Mouse (Mus musculus) spleen, embryonic (tissue): ENCODE measurements around the gene Srsf5.
"Not testable (repeated sequence)": the region's sequence is repeated elsewhere in the genome, so short reads cannot be mapped to it uniquely, and the experiment has no call there.

ENCODE experiments used
- CTCF ChIA-PET: fragments of 350-600 bp; sonication (Branson Sonifier 250); formaldehyde crosslinking; loops from one replicate; lab custom pipeline; 2022; lab: Charles Lee

Gene Srsf5

DNA sequence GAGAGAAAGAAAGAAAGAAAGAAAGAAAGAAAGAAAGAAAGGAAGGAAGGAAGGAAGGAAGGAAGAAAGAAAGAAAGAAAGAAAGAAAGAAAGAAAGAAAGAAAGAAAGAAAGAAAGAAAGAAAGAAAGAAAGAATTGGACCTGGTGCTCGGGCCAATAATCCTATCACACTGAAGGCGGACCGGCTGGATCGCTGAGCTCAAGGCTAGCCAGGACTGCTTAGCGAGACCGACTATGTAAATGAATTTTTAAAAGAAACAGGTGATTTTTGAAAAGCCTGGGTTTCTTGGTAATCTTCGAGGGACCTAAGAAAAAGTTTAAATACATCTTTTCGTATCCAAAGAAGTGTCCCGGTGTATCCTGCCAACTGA lies 356 bp upstream of the Srsf5 start:
- CTCF ChIA-PET = not testable (repeated sequence)

DNA sequence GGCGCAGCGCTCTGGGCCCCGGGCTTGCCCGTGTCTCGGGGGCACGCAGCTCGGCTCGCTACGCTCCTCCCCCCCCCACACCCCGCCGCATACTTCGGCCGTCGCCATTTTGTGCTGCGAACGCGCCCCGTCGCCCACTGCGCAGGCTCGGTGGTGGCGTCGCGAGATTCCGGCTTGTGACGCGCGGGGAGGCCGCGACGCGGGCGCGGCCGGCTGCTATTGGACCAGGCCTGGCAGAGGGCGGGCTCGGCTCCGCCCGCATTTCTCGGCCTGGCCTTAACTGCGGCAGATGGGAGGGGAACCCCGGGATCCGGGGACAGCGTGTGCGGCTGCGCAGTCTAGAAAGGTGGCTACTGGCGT lies 672 bp downstream of the Srsf5 start:
- CTCF ChIA-PET = interaction anchor here (0.7 kb wide), 1 partner anchor 1521 kb away, joined by 4 read pairs; no protein-coding TSS in a partner anchor

DNA sequence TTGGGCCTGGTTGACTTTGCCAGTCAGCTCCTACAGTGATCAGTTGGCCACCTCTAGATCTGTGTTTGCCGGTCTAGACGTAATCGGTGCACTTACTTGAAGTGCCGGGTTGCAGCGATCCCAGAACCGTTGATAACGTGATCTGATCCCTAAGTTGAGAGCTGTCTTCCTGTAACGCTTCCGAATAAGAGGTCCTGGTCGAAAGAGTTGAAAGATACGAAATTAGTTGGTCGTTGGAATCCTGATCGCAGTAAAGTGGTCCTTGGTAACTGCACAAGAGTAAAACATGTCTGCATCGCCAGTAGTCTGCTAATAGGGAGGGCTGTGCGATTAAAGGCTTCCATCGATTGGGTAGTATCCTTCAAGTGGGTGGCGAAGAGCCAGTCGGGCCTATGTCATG lies 2.9 kb downstream of the Srsf5 start:
- CTCF ChIA-PET = no interaction called here

DNA sequence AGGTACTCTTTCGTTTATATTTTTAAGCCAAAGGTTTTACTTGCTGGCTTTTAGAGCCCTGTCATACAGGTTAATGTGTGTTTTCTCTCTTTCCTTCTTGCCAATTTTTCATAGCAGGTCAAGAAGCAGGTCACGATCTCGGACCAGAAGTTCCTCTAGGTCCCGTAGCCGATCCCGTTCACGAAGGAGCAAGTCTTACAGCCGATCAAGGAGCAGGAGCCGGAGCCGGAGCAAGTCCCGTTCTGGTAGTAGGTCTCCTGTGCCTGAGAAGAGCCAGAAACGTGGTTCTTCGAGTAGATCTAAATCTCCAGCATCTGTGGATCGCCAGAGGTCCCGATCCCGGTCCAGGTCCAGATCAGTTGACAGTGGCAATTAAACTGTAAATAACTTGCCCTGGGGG lies 4.3 kb downstream of the Srsf5 start:
- CTCF ChIA-PET = not testable (repeated sequence)

DNA sequence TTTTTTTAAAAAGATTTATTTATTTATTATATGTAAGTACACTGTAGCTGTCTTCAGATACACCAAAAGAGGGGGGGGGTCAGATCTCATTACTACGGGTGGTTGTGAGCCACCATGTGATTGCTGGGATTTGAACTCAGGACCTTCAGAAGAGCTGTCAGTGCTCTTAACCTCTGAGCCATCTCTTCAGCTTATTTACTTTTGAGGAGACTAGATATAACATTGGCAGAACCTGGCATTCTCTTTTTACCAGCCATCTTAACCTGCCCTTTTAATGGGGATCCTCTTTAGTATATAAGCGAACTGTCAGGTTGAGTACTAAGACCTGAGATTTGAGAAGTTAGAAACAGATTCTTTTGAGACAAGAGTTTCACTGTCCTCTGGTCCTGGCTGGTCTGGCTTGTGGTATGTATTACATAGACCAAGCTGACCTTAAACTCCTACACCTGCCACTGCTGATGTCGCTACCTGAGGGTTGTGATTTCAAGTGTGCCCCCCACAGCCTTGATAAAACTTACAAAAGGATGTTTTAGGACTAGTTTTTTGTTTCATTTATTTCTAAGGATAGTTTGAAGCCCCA lies 6.4 kb downstream of the Srsf5 start:
- CTCF ChIA-PET = no interaction called here

DNA sequence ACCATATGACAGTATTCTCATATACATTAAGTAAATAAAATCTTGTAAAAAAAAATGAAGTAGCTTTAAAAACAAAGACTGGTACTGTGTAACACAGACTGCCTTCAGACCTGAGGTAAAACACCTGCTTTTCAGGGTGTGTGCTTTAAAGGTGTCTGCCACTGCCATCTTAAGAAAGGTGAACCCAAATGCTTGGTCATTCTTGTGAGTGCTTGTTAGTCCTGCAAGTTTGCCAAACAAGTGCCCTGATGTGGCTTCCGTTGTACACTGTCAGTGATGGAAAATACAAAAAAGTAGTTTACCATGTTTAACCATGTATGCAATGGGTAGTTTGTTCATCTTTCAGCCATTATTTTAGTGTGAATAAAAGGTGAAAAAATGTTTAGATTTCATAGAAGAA lies 7.2 kb downstream of the Srsf5 start:
- CTCF ChIA-PET = no interaction called here

DNA sequence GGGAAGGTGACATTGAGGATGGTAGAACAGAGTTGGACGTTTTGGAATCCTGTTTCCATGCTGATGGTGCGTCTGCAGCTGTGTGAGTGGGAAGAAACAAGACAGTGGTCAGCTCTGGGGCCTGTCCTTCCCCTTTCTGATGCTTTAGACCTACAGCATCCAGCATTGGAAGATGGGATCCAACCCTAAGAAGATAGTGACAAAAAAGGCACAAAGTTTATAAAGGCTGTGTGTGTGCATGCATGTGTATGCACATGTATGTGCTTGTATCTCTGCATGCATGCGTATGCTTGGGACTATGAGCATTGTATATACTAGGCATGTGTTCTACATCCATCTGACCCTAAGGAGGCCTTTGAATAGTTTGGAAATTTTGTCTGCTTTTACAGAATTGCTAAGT lies 10.7 kb downstream of the Srsf5 start:
- CTCF ChIA-PET = no interaction called here

DNA sequence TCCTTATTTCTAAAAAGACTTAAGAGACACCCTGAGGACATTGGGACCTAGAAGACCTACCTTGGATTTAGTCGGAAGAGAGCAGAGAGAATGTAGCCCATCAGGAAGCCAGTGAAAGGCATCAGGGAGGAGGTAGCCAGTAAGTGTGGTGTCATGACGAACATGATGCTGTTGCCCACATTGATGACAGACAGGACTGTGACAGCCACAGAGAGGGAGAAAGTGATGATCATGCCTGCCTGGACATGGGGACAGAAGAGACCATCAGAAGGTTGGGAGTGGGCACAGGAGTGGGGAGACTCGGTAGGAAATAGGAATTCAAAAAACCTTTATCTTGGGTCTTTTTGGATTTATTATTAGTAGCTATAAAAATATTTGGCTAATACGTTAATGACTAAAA lies 12.7 kb downstream of the Srsf5 start:
- CTCF ChIA-PET = no interaction called here

DNA sequence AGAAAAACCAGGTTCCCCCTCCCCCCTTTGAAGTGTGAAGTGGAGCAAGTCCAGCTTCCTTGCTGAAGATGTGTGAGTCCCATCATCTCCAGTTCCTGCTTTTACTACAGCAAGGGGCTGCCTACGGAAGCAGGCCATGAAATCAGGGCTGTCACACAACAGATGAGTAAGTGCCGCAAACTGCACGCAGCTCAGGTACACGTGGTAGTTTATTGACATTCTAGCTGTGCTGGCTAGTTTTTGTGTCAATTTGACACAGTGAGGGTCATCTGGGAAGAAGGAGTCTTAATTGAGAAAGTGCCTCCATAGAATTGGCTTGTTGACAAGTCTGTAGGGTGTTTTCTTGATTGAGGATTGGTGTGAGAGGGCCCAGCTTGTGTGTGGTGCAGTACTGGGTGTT lies 17.3 kb downstream of the Srsf5 start:
- CTCF ChIA-PET = no interaction called here

DNA sequence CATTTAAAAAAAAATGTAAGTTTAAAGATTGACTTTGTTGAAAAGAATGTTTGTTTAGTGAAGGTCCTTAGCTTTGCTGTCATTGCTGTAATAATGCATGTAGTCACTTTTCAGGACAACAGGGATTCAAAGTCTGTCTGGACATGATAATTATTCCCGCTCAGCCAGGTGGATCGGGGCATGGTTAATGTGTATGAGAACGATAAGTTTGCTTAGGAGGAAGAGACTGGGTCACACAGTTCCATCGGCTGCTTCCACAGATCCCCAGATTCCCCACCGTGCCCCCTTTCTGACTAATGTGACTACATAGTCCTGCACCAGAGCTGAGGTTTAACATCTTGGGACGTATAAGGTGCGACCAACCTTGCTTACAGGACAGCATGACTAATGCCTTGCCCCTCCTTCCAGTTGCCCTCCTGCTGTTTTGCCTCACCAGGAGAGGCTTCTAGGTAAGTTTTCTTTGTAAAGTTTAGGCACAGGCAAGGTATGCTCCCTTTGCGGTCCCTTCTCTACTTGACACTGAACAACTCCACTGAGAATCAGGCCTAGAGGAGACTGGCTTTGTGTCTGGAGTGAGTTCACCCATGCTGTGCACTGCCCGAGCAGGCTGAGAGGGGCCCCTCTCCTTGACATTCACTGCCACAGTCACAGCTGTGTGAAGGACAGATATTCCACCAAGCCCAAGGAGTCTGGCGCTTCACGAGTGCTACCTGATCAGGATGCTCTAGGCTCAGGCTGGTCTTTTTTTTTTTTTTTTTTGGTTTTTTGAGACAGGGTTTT lies 20.9 kb downstream of the Srsf5 start:
- CTCF ChIA-PET = interaction anchor here (0.6 kb wide), 1 partner anchor 771 kb away, joined by 5 read pairs; no protein-coding TSS in a partner anchor

DNA sequence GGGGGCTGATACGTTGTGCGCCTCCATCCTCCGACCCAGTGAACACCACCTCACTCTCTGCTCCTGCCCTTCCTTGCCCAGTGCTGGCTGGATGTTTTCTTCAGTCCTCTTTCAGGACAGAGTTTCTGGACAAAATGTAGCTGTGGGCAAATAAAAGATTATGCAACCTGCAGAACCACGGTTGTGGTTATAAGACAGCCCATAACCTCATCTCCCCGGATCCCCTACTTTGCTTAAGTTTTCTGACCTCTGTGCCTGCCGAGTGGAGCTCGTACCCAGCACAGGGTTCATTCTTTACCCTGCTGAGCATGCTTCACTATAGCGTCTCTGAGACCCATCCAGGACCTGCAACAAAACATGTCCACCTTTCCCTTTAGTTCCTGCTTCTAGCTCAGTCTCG lies 22.6 kb downstream of the Srsf5 start:
- CTCF ChIA-PET = interaction anchor here (0.6 kb wide), 1 partner anchor 46 kb away, joined by 4 read pairs; no protein-coding TSS in a partner anchor

DNA sequence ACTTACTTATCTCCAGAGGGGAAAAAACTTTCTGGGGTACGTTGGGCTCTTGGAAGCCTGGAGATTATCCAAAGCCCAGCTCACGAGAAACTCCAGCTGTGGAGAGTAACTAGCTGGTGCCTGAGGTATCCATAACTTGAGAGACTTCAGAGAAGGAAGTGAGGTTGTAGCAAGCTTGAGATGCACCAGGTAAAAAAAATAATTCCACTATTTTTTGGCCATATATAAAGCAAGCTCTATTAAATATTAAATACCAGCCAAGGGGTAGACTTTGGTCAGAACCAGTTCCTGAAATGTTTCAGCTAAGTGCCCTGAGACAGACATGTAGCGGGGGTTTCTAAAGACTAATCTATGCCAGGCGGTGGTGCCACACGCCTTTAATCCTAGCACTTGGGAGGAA lies 23.3 kb downstream of the Srsf5 start, which contains the start of gene Slc10a1:
Gene Slc10a1, minus strand, starts transcription at position 101 of the 400 bp plus-strand sequence.
- CTCF ChIA-PET = no interaction called here

DNA sequence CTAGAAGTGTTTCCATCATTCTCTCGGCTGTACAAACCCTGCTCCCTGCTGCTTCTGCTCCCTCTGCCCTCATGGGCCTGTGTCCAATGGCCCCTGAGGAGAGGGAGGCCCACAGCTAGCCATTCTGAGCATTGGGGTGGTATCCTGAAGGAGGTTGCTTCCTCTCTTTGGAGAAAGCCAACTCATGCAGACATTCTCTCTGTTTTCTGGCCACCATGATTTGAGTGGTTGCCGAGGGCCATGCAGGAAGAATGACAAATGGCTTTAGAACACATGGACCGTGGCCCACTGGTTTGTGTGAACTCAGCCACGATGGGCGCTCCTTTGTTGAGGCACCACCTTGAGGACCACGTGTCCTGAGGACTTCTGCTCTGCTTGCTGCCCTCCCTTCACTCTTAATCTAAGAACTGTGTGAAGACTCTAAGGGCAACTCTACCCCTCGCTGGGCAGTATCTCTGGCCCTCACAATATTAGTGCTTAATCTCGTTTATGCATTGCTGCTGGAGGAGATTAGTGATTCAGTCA lies 24.9 kb downstream of the Srsf5 start:
- CTCF ChIA-PET = no interaction called here

DNA sequence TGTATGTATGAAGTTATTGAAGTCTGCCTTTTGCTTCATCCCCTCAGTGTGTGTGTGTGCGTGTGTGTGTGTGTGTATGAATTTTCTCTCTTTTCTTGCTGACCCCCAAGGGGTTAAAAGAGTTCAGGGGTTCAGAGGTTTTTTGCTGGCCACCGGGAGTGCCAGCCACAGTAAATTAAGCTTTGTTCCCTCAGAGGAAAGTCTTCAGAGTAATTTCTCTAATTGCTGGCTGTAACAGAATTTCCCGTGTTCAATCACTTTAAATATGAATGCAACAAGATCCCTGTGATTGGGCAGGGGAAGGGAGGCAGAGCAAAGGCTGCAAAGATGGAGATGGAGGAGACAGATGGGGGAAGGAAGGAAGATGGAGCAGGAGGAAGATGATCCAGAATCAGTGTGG lies 26.5 kb downstream of the Srsf5 start:
- CTCF ChIA-PET = no interaction called here

DNA sequence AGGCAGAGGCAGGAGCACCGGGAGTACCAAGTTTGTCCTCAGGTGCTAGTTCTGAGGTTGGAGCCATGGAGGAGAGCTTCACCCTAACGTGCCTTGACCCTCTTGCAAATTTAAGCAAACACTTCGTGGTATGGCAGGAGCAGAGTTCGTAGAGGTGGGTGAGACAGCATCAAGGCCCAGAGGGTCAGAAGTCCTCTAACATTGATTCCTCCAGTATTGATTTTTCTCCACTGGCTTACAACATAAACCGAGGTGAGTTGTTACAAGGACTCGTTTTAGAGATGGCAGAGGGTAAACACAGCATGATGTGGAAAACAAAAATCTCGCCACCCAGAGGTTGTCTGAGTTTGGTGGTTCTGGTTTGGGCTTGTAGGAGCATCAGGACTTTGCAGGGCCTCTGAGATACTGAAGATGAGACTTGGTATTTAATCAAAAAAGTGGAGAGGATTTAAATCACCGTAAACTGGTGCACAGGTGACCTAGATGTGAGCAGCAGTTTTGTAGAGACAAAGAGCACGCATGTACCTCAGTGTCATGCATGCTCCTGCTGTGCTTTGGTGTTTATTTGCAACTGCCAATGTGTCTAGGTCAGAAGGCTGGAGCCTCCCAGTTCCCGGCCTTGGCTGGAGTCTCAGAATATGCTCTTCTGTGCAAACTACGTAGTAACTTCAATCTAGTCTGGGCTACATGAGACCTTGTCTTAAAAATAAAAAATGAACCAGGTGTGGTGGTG lies 30.8 kb downstream of the Srsf5 start:
- CTCF ChIA-PET = no interaction called here

DNA sequence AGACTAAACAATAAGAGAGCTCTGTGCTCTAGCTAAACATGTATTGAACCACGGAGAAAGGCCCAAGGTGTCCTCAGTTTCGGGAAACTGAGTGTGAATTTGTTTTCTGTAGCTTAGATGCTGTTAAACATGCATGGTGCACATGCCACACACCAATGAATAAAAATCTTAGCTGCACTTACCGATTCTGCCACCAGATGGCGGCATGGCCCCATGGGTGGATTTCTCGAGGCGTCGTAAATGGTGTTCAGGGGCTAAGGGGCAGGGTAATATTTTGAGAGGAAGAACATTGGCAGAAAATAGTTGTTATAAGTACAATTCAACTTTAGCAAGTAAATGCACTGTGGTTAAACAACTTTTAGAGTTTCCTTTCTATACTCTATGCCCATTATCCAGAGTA lies 37.0 kb downstream of the Srsf5 start:
- CTCF ChIA-PET = interaction anchor here (1.6 kb wide), 1 partner anchor 200 kb away, joined by 5 read pairs; no protein-coding TSS in a partner anchor

DNA sequence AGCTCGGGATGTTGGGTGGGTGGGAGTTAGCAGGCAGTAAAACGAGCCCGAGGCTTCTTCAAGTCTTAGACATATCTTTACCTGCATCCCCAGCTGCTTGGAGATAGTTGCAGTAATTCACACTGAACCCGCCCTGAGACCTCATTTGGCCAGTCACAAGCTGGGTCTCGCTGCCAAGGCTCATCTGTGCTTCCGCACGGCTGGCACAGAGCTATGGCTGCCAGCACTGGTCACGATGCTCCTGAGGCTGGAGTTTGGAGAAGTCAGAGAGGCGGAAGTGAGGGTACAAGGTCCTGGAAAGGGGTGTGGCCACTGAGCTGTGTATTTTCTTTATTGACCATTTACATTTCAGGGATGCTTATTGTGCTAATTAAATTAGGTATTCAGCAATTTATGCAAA lies 38.4 kb downstream of the Srsf5 start:
- CTCF ChIA-PET = no interaction called here

DNA sequence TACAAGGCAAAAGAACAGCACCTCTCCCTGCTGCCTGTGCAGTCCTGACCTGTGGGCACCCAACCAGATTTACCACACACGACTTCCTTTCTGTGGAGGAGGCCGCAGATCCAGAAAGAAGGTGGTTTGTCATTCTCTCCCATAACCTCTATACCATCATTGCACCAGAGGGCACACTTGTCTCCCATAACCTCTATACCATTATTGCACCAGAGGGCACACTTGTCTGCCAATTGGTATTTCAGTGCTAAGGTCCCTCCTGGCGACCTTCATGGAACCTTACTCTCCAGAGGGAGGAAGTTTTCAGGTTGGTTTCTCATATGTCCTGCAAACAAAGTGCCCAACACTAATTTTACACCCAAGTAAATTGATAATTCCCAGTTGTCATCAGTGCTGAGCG lies 41.3 kb downstream of the Srsf5 start:
- CTCF ChIA-PET = no interaction called here

DNA sequence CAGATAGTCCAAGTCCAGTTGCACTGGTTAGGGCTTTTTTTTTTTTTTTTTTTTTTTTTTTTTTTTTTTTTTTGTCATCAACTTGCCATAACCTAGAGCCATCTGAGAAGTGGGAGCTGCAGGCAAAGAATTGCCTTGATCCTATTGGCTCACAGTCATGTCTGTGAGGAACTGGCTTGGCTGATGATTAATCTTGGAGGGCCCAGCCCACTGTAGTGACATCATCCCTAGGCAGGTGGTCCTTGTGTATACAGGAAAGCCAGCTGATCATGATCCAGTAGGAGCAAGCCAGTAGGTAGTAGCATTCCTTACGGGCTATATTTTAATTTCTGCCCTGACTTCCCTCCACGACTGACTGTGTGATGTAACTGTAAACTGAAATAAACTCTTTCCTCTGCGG lies 43.0 kb downstream of the Srsf5 start:
- CTCF ChIA-PET = no interaction called here

DNA sequence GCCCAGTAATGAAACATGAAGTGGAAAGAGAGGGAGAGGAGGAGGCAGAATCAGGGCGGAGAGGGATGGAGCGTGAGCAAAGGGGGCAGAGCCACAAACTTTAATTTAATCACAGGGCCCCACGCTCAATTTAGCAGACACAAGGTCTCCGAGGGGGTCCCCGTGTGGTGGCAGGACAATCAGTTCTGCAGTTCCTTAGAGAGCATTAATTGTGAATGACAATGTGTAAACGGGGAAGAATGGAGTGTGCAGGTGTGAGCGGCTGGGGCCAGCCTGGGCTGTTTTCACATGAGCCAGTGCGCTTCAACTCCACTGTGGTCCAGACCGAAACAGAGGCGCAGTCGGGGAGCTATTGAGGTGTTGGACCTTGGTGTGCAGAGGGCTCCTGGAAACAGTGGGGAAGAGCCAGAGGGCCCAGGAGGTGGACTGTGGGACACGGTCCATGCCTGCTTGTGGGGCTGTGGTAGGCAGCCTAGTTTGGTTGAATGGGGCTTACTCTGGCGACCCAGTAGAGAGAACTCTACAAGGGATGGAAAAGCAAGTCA lies 45.7 kb downstream of the Srsf5 start:
- CTCF ChIA-PET = no interaction called here

DNA sequence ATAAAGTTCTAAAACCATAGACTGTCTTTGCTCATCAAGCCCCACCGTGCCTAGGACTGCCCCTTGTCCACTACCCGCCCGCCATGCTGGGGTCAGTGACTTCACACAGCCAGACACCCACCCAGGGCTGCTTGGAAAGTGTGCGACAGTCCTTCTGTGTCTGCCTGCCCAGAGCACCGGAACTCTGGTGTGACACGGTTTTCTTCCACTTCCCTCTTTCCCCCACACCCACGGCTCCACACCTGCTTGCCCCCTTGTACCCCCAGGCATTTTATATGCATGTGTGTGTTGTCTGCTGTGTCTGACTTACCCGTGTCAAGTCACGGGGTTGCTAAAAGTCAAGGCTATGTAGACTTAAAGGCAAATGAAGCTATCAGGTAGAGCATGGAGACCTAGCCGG lies 46.5 kb downstream of the Srsf5 start:
- CTCF ChIA-PET = no interaction called here

DNA sequence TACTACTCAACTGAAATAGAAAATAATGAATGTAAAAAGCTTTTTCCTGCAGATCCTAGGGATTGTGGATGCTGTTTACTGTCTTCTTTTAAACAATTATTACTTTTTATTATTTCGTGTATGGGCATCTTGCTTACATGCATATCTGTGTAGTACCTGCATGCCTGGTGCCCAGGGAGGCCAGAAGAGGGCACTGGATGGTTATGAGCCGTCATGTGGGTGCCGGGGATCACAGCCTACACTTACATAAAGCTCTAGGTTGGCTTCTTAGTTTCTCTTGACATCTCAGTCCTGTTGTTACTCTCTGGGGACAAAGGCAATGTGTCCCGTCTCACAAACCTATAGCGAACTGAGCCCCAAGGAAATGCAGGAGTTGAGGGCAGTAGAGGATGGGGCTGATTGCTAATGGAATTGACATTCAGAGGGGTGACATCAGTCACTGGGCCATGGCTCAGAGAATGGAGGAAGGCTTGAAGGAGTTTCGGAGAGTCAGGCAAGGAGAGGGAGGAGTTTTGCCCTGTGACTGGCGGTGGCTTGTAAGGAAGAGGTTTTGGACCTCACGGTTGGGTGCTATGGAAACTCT lies 47.3 kb downstream of the Srsf5 start:
- CTCF ChIA-PET = no interaction called here
